Mouse (Mus musculus): ENCODE results near the gene Gpr65. TPM values are rescaled to one million over a fixed set of nuclear protein-coding genes. Genes with fewer than 3 reads are reported as not detected.
"Not testable (repeated sequence)": the region's sequence is repeated elsewhere in the genome, so short reads cannot be mapped to it uniquely, and the experiment has no call there.

Gene Gpr65
- total and polyA plus RNA-seq, 3 experiments, result 31.9 to 80.5 (median 80.3) TPM

DNA sequence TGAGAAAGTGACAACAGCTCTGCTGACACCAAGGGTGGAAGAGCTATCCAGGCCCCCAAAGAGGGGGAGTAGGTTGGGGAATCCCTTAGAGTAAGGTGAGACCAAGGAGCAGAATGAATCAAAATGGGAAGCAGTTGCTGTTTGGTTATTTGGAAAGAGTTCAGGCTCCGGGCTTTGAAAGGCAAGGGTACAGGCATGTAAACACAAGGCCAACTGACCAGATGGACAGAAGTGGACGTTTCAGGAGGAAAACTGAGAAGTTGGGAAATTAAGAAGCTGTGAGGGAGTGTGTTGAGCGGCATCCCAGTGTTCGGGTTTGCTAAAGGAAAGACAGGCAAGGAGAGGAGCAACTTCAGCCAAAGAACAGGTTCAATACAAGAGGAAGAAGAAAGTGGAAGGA lies 54.0 kb downstream of the Gpr65 start:
- Histone ChIP-seq H3K4me2 (ENCODE audit: insufficient read depth, low read depth, poor library complexity, severe bottlenecking) (no peak overlapping the region; the same call in 1 of the 2 replicates), H3K79me2 (replicated peaks; ENCODE audit: control insufficient read depth, extremely low read depth, insufficient read depth, poor library complexity, severe bottlenecking) (no peaks in the 10 kb centered on the region), H3K36me3 (replicated peaks in 1 of 2; ENCODE audit: control insufficient read depth in 1 of 2, insufficient read depth in 1 of 2, low read length in 1 of 2) (no peaks in the 10 kb centered on the region), H3K9ac (ENCODE audit: insufficient read depth, low read depth) (no peak overlapping the region), H3K27me3 (replicated peaks) (no peaks in the 10 kb centered on the region), H3K27ac (ENCODE audit: insufficient read depth, low read depth) (no peak overlapping the region), H3K4me1 (ENCODE audit: control insufficient read depth in 1 of 2, insufficient read depth in 2 of 2) (peaks cover 5 to 19% of the 10 kb centered on the region in 2 experiments; a peak in 3 of 4 replicates), H3K9me3 (replicated peaks; ENCODE audit: low read length) (no peaks in the 10 kb centered on the region), H3K4me3 (replicated peaks in 1 of 3; ENCODE audit: low read depth in 2 of 3, low read length in 2 of 3, poor library complexity in 1 of 3) (no peak overlapping the region)
- dilution Hi-C loops (cut with MboI; ENCODE audit: extremely low pct_ligation_motif_present, extremely low pct_unique_long_range_greater_than_20kb, low sequenced_read_pairs) (no loop called here), in situ Hi-C loops (cut with MboI; ENCODE audit: low pct_ligation_motif_present, low pct_unique_long_range_greater_than_20kb, low sequenced_read_pairs) (no loop called here)
- DNase-seq (ENCODE audit: extremely low read depth), result no peak
- TF ChIP-seq CTCF (conservative IDR thresholded peaks at IDR 0.05 in 1 of 2, IDR thresholded peaks at IDR 0.05 in 1 of 2; ENCODE audit: low read depth in 2 of 2, low read length in 2 of 2) (no peak), POLR2A (IDR thresholded peaks at IDR 0.05; ENCODE audit: low read depth, low read length) (no peak), RCOR1 (conservative IDR thresholded peaks at IDR 0.05; ENCODE audit: low read depth, low read length) (no peak), E2F4 (IDR thresholded peaks at IDR 0.05; ENCODE audit: insufficient replicate concordance, low read depth, low read length) (no peak), MXI1 (IDR thresholded peaks at IDR 0.05; ENCODE audit: low read depth, low read length) (no peak), MAX (IDR thresholded peaks at IDR 0.05; ENCODE audit: low read length) (no peak), IRF4 (IDR thresholded peaks at IDR 0.05; ENCODE audit: low read depth, low read length) (no peak), CHD2 (IDR thresholded peaks at IDR 0.05; ENCODE audit: low read length) (no peak), TCF12 (IDR thresholded peaks at IDR 0.05; ENCODE audit: low read depth, low read length) (no peak), GABPA (IDR thresholded peaks at IDR 0.05; ENCODE audit: insufficient replicate concordance, low read depth, low read length) (no peak), BHLHE40 (IDR thresholded peaks at IDR 0.05; ENCODE audit: low read depth, low read length) (no peak), CHD1 (IDR thresholded peaks at IDR 0.05; ENCODE audit: low read depth, low read length) (no peak), ZMIZ1 (IDR thresholded peaks at IDR 0.05; ENCODE audit: low read depth, low read length) (no peak), SMC3 (IDR thresholded peaks at IDR 0.05; ENCODE audit: low read depth, low read length) (no peak)

DNA sequence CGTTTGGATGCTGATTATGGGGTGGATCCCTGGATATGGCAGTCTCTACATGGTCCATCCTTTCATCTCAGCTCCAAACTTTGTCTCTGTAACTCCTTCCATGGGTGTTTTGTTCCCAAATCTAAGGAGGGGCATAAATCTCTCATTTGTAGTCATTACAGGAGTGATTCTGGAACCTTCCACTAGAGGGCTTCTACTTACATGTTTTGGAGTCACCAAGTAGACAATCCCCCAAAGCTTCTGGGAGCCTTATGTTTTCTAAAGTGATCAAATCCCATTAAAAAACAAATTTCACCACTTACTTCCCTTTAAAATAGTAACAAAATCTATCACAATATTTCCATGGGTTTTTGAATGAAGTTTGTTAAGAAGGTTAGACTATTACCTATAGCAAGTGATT lies 55.7 kb downstream of the Gpr65 start:
- H3K9ac ChIP-seq (ENCODE audit: insufficient read depth, low read depth); H3K27me3 ChIP-seq (replicated peaks); dilution Hi-C loops (cut with MboI; ENCODE audit: extremely low pct_ligation_motif_present, extremely low pct_unique_long_range_greater_than_20kb, low sequenced_read_pairs); H3K9me3 ChIP-seq (replicated peaks; ENCODE audit: low read length); H3K79me2 ChIP-seq (replicated peaks; ENCODE audit: control insufficient read depth, extremely low read depth, insufficient read depth, poor library complexity, severe bottlenecking); H3K36me3 ChIP-seq (replicated peaks in 1 of 2; ENCODE audit: control insufficient read depth in 1 of 2, insufficient read depth in 1 of 2, low read length in 1 of 2); H3K27ac ChIP-seq (ENCODE audit: insufficient read depth, low read depth); H3K4me3 ChIP-seq (replicated peaks in 1 of 3; ENCODE audit: low read depth in 2 of 3, low read length in 2 of 3, poor library complexity in 1 of 3); H3K4me2 ChIP-seq (ENCODE audit: insufficient read depth, low read depth, poor library complexity, severe bottlenecking); in situ Hi-C loops (cut with MboI; ENCODE audit: low pct_ligation_motif_present, low pct_unique_long_range_greater_than_20kb, low sequenced_read_pairs): not testable (repeated sequence)
- peaks cover 5 to 19% of the 10 kb centered on the region in 2 experiments; a peak in 3 of 4 replicates for H3K4me1 ChIP-seq (ENCODE audit: control insufficient read depth in 1 of 2, insufficient read depth in 2 of 2)
- DNase-seq (ENCODE audit: extremely low read depth), result peak; percentile 61
- TF ChIP-seq SMC3 (IDR thresholded peaks at IDR 0.05; ENCODE audit: low read depth, low read length) (peak; percentile 72), RAD21 (IDR thresholded peaks at IDR 0.05; ENCODE audit: low read depth, low read length) (peak; percentile 73), CTCF (conservative IDR thresholded peaks at IDR 0.05 in 1 of 2, IDR thresholded peaks at IDR 0.05 in 1 of 2; ENCODE audit: low read depth in 2 of 2, low read length in 2 of 2) (peak; percentile 27 to 77; a peak in 3 of 4 replicates), IRF4 (IDR thresholded peaks at IDR 0.05; ENCODE audit: low read depth, low read length) (0 out of 2 replicates have a peak, but pooled peaks have one; percentile 12)

Other genes with a start within 250 kb of the Gpr65 start
- 4.7 and 6.4 TPM in 2 replicates for gene Galc, start 9.2 kb upstream of the Gpr65 start, total RNA-seq (2012; rRNA removed)
- 1.6 and 1.8 TPM in 2 replicates for gene Galc, start 9.2 kb upstream of the Gpr65 start, total RNA-seq (2014; rRNA removed)
- gene Galc, start 9.2 kb upstream of the Gpr65 start, polyA plus RNA-seq (2012; ENCODE audit: insufficient read length, low read depth), result 8.6 and 9.1 TPM in 2 replicates

All from CH12.LX (cell line).